Mouse (Mus musculus) spleen, postnatal 0 days (tissue): Measurements from ENCODE around the gene Gm28434. TPM values are rescaled to one million over a fixed set of nuclear protein-coding genes. Genes with fewer than 3 reads are reported as not detected.

Experiments
- polyA plus RNA-seq: library from polyadenylated mRNA; unstranded; fragments of >200 nt; fragmentation: Nextera tagmentation; extraction: Ambion mirVana; gene quantifications from 2 replicates; pipeline ENCODE4 v1.2.1, GENCODE M21; 2015

Gene Gm28434
- not detected in 2 replicates for polyA plus RNA-seq

DNA sequence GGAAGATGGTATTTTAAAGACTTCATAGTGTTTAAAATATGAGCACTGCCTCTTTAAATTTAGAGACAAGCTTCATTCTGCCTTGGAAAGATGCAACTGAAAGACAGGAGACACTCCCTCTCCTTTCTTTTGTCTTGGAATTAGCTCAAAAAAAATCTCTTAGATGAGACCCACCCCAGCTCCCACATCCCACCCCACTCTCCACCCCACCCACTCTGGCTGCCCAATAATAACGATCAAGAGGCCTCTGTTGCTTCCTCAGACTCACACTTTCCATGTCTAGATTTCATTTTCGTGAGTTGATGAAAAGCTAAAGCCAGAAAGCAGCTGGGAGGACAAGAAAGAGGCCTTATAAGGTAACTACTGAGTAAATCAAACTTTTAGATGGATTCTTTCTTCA is at the start of gene Gm28434, which contains the start of gene 2310003L06Rik:
Gene Gm28434 (plus strand): TSS at position 317 of the 400 bp plus-strand sequence.
Gene 2310003L06Rik (plus strand): TSS at position 259 of the 400 bp plus-strand sequence.

GRCm38 (mm10) chr5:87925372-87925771 is 43.9 kb upstream of the Gm28434 start, which contains the start of gene Csn3:
Csn3 (plus strand) TSS chr5:87925579.

GRCm38 (mm10) chr5:87979139-87979538 is 9.8 kb downstream of the Gm28434 start, which contains the start of gene Cabs1:
Cabs1 (plus strand) TSS chr5:87979439.

DNA sequence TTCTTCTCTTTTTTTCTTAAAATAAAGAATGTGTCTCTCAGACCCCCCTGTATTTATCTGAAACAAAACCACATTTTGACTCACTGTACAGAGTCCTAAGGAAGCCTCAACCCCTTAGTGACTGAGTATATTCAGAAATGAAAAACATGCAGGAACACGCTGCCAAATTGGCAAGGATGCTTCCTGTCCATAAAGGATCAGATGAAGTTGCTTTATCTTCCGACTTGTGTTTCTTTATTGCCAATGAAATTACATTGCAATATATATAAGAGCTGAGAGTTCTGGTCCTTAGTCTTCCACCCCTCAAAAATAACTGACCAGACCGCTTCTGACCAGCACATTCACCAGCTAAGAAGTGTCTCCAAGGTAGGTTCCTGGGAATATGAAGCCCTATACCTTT is 32.9 kb downstream of the Gm28434 start, which contains the start of gene Smr3a:
Gene Smr3a (plus strand): TSS at position 301 of the 400 bp plus-strand sequence.

Other genes starting within 250 kb of the Gm28434 start
- gene Csn1s2a, start 194.9 kb upstream of the Gm28434 start, polyA plus RNA-seq: not detected in 2 replicates
- gene Csn1s2b, start 161.4 kb upstream of the Gm28434 start, polyA plus RNA-seq: not detected in 2 replicates
- not detected in 2 replicates for gene Prr27, start 143.8 kb upstream of the Gm28434 start, polyA plus RNA-seq
- gene Odam, start 84.5 kb upstream of the Gm28434 start, polyA plus RNA-seq: not detected in 2 replicates
- gene Csn3, start 43.9 kb upstream of the Gm28434 start, polyA plus RNA-seq: 0.22 and 0.24 TPM in 2 replicates
- not detected in 2 replicates for gene 2310003L06Rik, start 58 bp upstream of the Gm28434 start, polyA plus RNA-seq
- gene Cabs1, start 9.9 kb downstream of the Gm28434 start, polyA plus RNA-seq: not detected in 2 replicates
- not detected in 2 replicates for gene Smr3a, start 33.0 kb downstream of the Gm28434 start, polyA plus RNA-seq
- gene Smr2, start 117.0 kb downstream of the Gm28434 start, polyA plus RNA-seq: not detected in 2 replicates
- not detected in 2 replicates for gene Gm11116, start 142.0 kb downstream of the Gm28434 start, polyA plus RNA-seq
- not detected in 2 replicates for gene Gm11115, start 184.6 kb downstream of the Gm28434 start, polyA plus RNA-seq